Mouse (Mus musculus) forebrain, embryonic 14.5 days (tissue): ENCODE results near the gene BC037034. TPM values are rescaled to one million over a fixed set of nuclear protein-coding genes. Genes with fewer than 3 reads are reported as not detected.

Source experiments
- ATAC-seq: fragments of 200-750 bp; cut with Nextera tagmentation; 2 replicates; pipeline ENCODE4 v1.8.0; 2017; ENCODE audit warnings: mild to moderate bottlenecking, moderate library complexity
- DNase-seq: peaks from one replicate; pipeline ENCODE4 v3.0.0-alpha.2; 2015; ENCODE audit warnings: low spot score
- H3K27ac ChIP-seq: fragments of 300-500 bp; sonication (generic); 2 replicates; pipeline ENCODE4 v1.5.1; 2014; ENCODE audit warnings: low read depth, mild to moderate bottlenecking, control low read depth, low read length, moderate library complexity
- H3K27me3 ChIP-seq: fragments of 300-500 bp; sonication (generic); replicated peaks from 2 replicates; pipeline ENCODE4 v1.6.1; 2014; ENCODE audit warnings: low read length, control low read depth, mixed read lengths; ENCODE audit not compliant: control insufficient read depth, insufficient read depth
- H3K36me3 ChIP-seq: fragments of 300-500 bp; sonication (generic); 2 replicates; pipeline ENCODE4 v1.6.1; 2014; ENCODE audit warnings: low read length, control low read depth; ENCODE audit not compliant: control insufficient read depth, insufficient read depth
- H3K4me1 ChIP-seq: fragments of 300-500 bp; sonication (generic); 2 replicates; pipeline ENCODE4 v1.6.1; 2014; ENCODE audit warnings: antibody characterized with exemption, low read length, control low read depth; ENCODE audit not compliant: control insufficient read depth, insufficient read depth
- H3K4me2 ChIP-seq: fragments of 300-500 bp; sonication (generic); 2 replicates; pipeline ENCODE4 v1.6.1; 2014; ENCODE audit warnings: mild to moderate bottlenecking, control low read depth, low read length
- H3K4me3 ChIP-seq: fragments of 300-500 bp; sonication (generic); 2 replicates; pipeline ENCODE4 v1.5.1; 2014; ENCODE audit warnings: low read depth, low read length, control low read depth
- H3K9ac ChIP-seq: fragments of 300-500 bp; sonication (generic); 2 replicates; pipeline ENCODE4 v1.6.1; 2014; ENCODE audit warnings: mild to moderate bottlenecking, low read length, control low read depth, moderate library complexity
- H3K9me3 ChIP-seq: fragments of 300-500 bp; sonication (generic); replicated peaks from 2 replicates; pipeline ENCODE4 v1.6.1; 2016; ENCODE audit warnings: low read length, control low read depth, mixed read lengths; ENCODE audit not compliant: control insufficient read depth
- WGBS: fragments of 180-500 bp; shearing (Covaris S2); extraction: QIAGEN DNeasy Blood & Tissue Kit; methylation state at CpG from one replicate; pipeline ENCODE4 v1.1.7; 2014; 5-methylcytosine and 5-hydroxymethylcytosine counted together
- polyA plus RNA-seq: library from polyadenylated mRNA; unstranded; fragments of >200 nt; fragmentation: Nextera tagmentation; extraction: Ambion mirVana; gene quantifications from 2 replicates; pipeline ENCODE4 v1.2.1, GENCODE M21; 2014

The BC037034 gene
- polyA plus RNA-seq, 1 experiment from 2014 or later: 8.9 TPM

- H3K36me3 ChIP-seq: peaks cover 39% of the 10 kb centered on the region
- H3K27ac ChIP-seq: no peak overlapping the region
- H3K4me2 ChIP-seq: no peak overlapping the region
- H3K9ac ChIP-seq: no peak overlapping the region
- no peak overlapping the region for H3K4me3 ChIP-seq
- H3K27me3 ChIP-seq: no peaks in the 10 kb centered on the region; the same call in 1 of the 2 replicates
- 80% methylated on average over 3 of the region's 3 CpGs for WGBS
- DNase-seq: no peak
- no peak for ATAC-seq
- H3K4me1 ChIP-seq: peaks cover 11% of the 10 kb centered on the region
- no peaks in the 10 kb centered on the region for H3K9me3 ChIP-seq
These were observed 5.8 kb downstream of the BC037034 start for GRCm38 (mm10) chr5:138258078-138258477.

GRCm38 (mm10) chr5:138257585-138257978 is 6.3 kb downstream of the BC037034 start:
- H3K36me3 ChIP-seq: peaks cover 39% of the 10 kb centered on the region
- no peak for ATAC-seq

GRCm38 (mm10) chr5:138256966-138257584 is 6.8 kb downstream of the BC037034 start:
- WGBS: 88% methylated on average over 10 of the region's 10 CpGs
- no peaks in the 10 kb centered on the region for H3K9me3 ChIP-seq
- H3K4me3 ChIP-seq: no peak overlapping the region
- no peak overlapping the region for H3K27ac ChIP-seq
- peaks cover 8% of the 10 kb centered on the region for H3K4me1 ChIP-seq
- no peak overlapping the region for H3K9ac ChIP-seq
- H3K36me3 ChIP-seq: peaks cover 39% of the 10 kb centered on the region
- DNase-seq (no peak), ATAC-seq (no peak)
- H3K4me2 ChIP-seq: no peak overlapping the region; the same call in 1 of the 2 replicates
- H3K27me3 ChIP-seq: no peaks in the 10 kb centered on the region; the same call in 1 of the 2 replicates

More at GRCm38 (mm10) chr5:138257585-138257978, 6.3 kb downstream of the BC037034 start:
- no peak overlapping the region for H3K9ac ChIP-seq
- no peak for DNase-seq
- no peaks in the 10 kb centered on the region; the same call in 1 of the 2 replicates for H3K27me3 ChIP-seq
- H3K4me2 ChIP-seq: no peak overlapping the region
- H3K4me1 ChIP-seq: peaks cover 8% of the 10 kb centered on the region
- no peak overlapping the region for H3K4me3 ChIP-seq
- H3K27ac ChIP-seq: no peak overlapping the region
- 91% methylated on average over 4 of the region's 4 CpGs for WGBS
- no peaks in the 10 kb centered on the region for H3K9me3 ChIP-seq

GRCm38 (mm10) chr5:138256094-138256467 is 7.8 kb downstream of the BC037034 start:
- 19% methylated on average over 7 of the region's 7 CpGs for WGBS
- ATAC-seq (no peak), DNase-seq (no peak)
- peak overlapping the region; percentile 63 for H3K27ac ChIP-seq
- no peaks in the 10 kb centered on the region for H3K9me3 ChIP-seq
- H3K4me3 ChIP-seq: peak overlapping the region; percentile 63
- no peaks in the 10 kb centered on the region; the same call in 1 of the 2 replicates for H3K27me3 ChIP-seq
- peaks cover 8% of the 10 kb centered on the region for H3K4me1 ChIP-seq
- peaks cover 29% of the 10 kb centered on the region for H3K36me3 ChIP-seq
- H3K9ac ChIP-seq: peak overlapping the region; percentile 61
- H3K4me2 ChIP-seq: peak overlapping the region; percentile 52

GRCm38 (mm10) chr5:138255353-138256093 is 8.3 kb downstream of the BC037034 start, which contains the start of gene Lamtor4:
Gene Lamtor4, plus strand, starts transcription at chr5:138255482.
- peak within 1 kb of the TSS; percentile 52 for H3K4me2 ChIP-seq
- H3K4me3 ChIP-seq: peak within 1 kb of the TSS; percentile 63
- peaks cover 8% of the 10 kb centered on the region for H3K4me1 ChIP-seq
- ATAC-seq (peak; percentile 100), DNase-seq (peak; percentile 98)
- H3K27ac ChIP-seq: peak within 1 kb of the TSS; percentile 63
- H3K9ac ChIP-seq: peak within 1 kb of the TSS; percentile 61
- WGBS: under 1% methylated on average over 38 of the region's 38 CpGs
- no peaks in the 10 kb centered on the region; the same call in 1 of the 2 replicates for H3K27me3 ChIP-seq
- H3K36me3 ChIP-seq: peaks cover 24% of the 10 kb centered on the region
- no peaks in the 10 kb centered on the region for H3K9me3 ChIP-seq

- H3K27me3 ChIP-seq: no peaks in the 10 kb centered on the region; the same call in 1 of the 2 replicates
- ATAC-seq (no peak), DNase-seq (no peak)
- H3K27ac ChIP-seq: no peak overlapping the region
- no peaks in the 10 kb centered on the region; the same call in 1 of the 2 replicates for H3K36me3 ChIP-seq
- 96% methylated on average over 3 of the region's 3 CpGs for WGBS
- no peaks in the 10 kb centered on the region for H3K9me3 ChIP-seq
- H3K4me3 ChIP-seq: no peak overlapping the region
- H3K9ac ChIP-seq: no peak overlapping the region
- no peak overlapping the region for H3K4me2 ChIP-seq
- H3K4me1 ChIP-seq: peaks cover 8% of the 10 kb centered on the region
These were observed 10.8 kb downstream of the BC037034 start for GRCm38 (mm10) chr5:138253061-138253460.

- Histone ChIP-seq H3K9ac (no peak overlapping the region), H3K4me2 (no peak overlapping the region), H3K36me3 (no peaks in the 10 kb centered on the region), H3K27me3 (no peaks in the 10 kb centered on the region; the same call in 1 of the 2 replicates), H3K9me3 (no peaks in the 10 kb centered on the region), H3K4me3 (no peak overlapping the region), H3K4me1 (peaks cover 4% of the 10 kb centered on the region), H3K27ac (no peak overlapping the region)
- 82% methylated on average over 12 of the region's 12 CpGs for WGBS
- DNase-seq (no peak), ATAC-seq (no peak)
These were observed 12.7 kb downstream of the BC037034 start for GRCm38 (mm10) chr5:138251144-138251543.

GRCm38 (mm10) chr5:138241511-138241910 is 22.3 kb downstream of the BC037034 start:
- Histone ChIP-seq H3K36me3 (no peaks in the 10 kb centered on the region), H3K4me3 (no peak overlapping the region), H3K9me3 (no peaks in the 10 kb centered on the region), H3K4me2 (no peak overlapping the region), H3K27ac (no peak overlapping the region), H3K4me1 (no peaks in the 10 kb centered on the region), H3K27me3 (no peaks in the 10 kb centered on the region), H3K9ac (no peak overlapping the region)
- ATAC-seq: no peak
- no peak for DNase-seq
- WGBS: 58% methylated on average over 2 of the region's 2 CpGs

GRCm38 (mm10) chr5:138234224-138234623 is 29.6 kb downstream of the BC037034 start:
- no peaks in the 10 kb centered on the region for H3K4me1 ChIP-seq
- DNase-seq: no peak
- no peak overlapping the region for H3K4me2 ChIP-seq
- H3K36me3 ChIP-seq: no peaks in the 10 kb centered on the region
- no peak overlapping the region for H3K4me3 ChIP-seq
- H3K27me3 ChIP-seq: no peaks in the 10 kb centered on the region
- H3K9me3 ChIP-seq: no peaks in the 10 kb centered on the region
- H3K27ac ChIP-seq: no peak overlapping the region
- no peak overlapping the region for H3K9ac ChIP-seq
- ATAC-seq: no peak
